8 mouse cellular contexts compared by ENCODE assay signal in the genomic region with DNA sequence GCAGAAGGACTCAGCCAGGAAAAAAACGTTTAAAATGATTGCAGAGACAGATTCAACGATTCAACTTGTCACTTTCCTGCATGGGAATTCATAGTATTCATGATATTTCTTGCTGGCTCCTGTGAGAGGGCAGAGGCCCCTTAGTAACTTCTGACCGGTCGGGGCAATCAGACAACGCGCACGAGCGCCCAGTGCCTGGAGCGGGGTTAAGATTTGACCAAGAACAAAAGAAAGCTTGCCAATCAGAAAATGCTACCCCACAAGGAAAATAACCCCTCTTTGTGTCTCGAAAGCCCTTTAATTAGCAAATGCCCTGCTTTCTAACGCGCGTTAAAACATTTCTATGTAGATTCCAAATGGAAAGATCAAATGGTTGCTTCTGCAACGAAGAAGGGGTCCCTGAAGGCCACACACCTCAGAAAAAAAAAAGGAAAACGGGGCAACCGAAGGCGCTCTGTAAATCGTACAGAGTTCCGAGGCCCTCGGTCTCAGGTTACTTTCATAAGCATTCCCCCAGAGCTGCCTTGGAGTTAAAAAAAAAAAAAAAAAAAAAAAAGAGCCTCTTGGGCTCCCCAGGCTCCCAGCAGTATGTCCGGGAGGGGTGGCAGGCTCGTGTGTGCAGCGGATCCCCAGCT. TPM values are rescaled to one million over a fixed set of nuclear protein-coding genes. Genes with fewer than 3 reads are reported as not detected.
DNase-seq lines count a peak whose midpoint lies in the region; ATAC-seq and TF ChIP-seq lines count a peak whose summit lies in the region.

No protein-coding gene starts in this region.

- peak overlapping the region; percentile 56; the same call in 1 of the 2 replicates for H3K27ac ChIP-seq in testis, adult 2 months (ENCODE audit: control insufficient read depth, insufficient read depth, low read depth, low read length)
- peak overlapping the region; percentile 98 for H3K27ac ChIP-seq in embryonic facial prominence, embryonic 14.5 days (replicated peaks; ENCODE audit: low read depth, low read length)

- H3K4me3 ChIP-seq in testis, adult 2 months (ENCODE audit: control insufficient read depth, low read depth, low read length) = peak overlapping the region; percentile 84
- H3K4me3 ChIP-seq in embryonic facial prominence, embryonic 14.5 days (ENCODE audit: low read depth, low read length) = peak overlapping the region; percentile 73

- TF ChIP-seq POLR2A in testis, adult 2 months (IDR thresholded peaks at IDR 0.05; ENCODE audit: control insufficient read depth, low read depth, low read length) = no peak

- DNase-seq in testis, postnatal 10 days (ENCODE audit: low spot score) = no peak
- no peak for DNase-seq in embryonic facial prominence, embryonic 14.5 days (ENCODE audit: low spot score)
- DNase-seq in kidney, adult 11 months = peak; percentile 17
- no peak for DNase-seq in ovary, postnatal 14 days (ENCODE audit: low spot score)
- no peak for DNase-seq in left cerebral cortex, postnatal 36 days (ENCODE audit: low spot score in 2 of 2)
- DNase-seq in layer of hippocampus, adult 18-20 months (ENCODE audit: low spot score in 2 of 2) = no peak

- H3K4me2 ChIP-seq in embryonic facial prominence, embryonic 14.5 days (ENCODE audit: low read depth, low read length) = peak overlapping the region; percentile 99

- H3K4me1 ChIP-seq in testis, adult 2 months (ENCODE audit: control insufficient read depth, insufficient read depth, low read length) = peaks cover 20% of the 10 kb centered on the region
- peaks cover 20% of the 10 kb centered on the region for H3K4me1 ChIP-seq in embryonic facial prominence, embryonic 14.5 days (ENCODE audit: control insufficient read depth, insufficient read depth, low read length)

- 2% methylated on average over 20 of the region's 23 CpGs for WGBS in embryonic facial prominence, embryonic 14.5 days

- H3K9ac ChIP-seq in embryonic facial prominence, embryonic 14.5 days (ENCODE audit: low read depth, low read length) = peak overlapping the region; percentile 68

- H3K9me3 ChIP-seq in embryonic facial prominence, embryonic 14.5 days (ENCODE audit: control insufficient read depth, low read length) = no peaks in the 10 kb centered on the region

- no peak for ATAC-seq in embryonic facial prominence, embryonic 14.5 days (ENCODE audit: low read depth)
- peak; percentile 6; the same call in 1 of the 2 replicates for ATAC-seq in megakaryocyte-erythroid progenitor cell, adult 5-6 weeks (replicated peaks; ENCODE audit: low FRiP score, low TSS enrichment, poor library complexity, severe bottlenecking)

- H3K36me3 ChIP-seq in testis, adult 2 months (ENCODE audit: control insufficient read depth, insufficient read depth, low read length) = no peaks in the 10 kb centered on the region
- peaks cover 10% of the 10 kb centered on the region for H3K36me3 ChIP-seq in embryonic facial prominence, embryonic 14.5 days (ENCODE audit: control insufficient read depth, insufficient read depth, low read length)

- intact Hi-C loops in left cerebral cortex, postnatal 36 days (cut with DNase I) = loop anchor here (5.0 kb wide), 2 partner anchors 101 to 141 kb away; no protein-coding TSS in a partner anchor

- no peak for TF ChIP-seq CTCF in testis, adult 2 months (IDR thresholded peaks at IDR 0.05; ENCODE audit: control insufficient read depth, insufficient read depth, insufficient replicate concordance, low read depth, low read length)

- H3K27me3 ChIP-seq in testis, adult 2 months (ENCODE audit: control insufficient read depth, insufficient read depth, low read length) = no peaks in the 10 kb centered on the region
- no peaks in the 10 kb centered on the region for H3K27me3 ChIP-seq in embryonic facial prominence, embryonic 14.5 days (replicated peaks; ENCODE audit: control insufficient read depth, insufficient read depth, low read length)

RNA-seq across cellular contexts. Expression of a gene that starts 1.3 kb away (rescaled TPM):
- polyA plus RNA-seq in testis, adult 2 months (2012; rRNA removed) = 1.4 and 1.5 TPM in 2 replicates
- polyA plus RNA-seq in embryonic facial prominence, embryonic 14.5 days (2014; fragmentation: Nextera tagmentation; extraction: Ambion mirVana) = 13.8 and 16.6 TPM in 2 replicates
- total RNA-seq in megakaryocyte-erythroid progenitor cell, adult 5-6 weeks (2014; fragmentation: Nextera tagmentation) = 14.0 and 16.1 TPM in 2 replicates
- 15.4 and 18.0 TPM in 2 replicates for total RNA-seq in megakaryocyte-erythroid progenitor cell, adult 5-6 weeks (2017)
- total RNA-seq in left cerebral cortex, postnatal 36 days (2021) = 1 to 10 TPM; 5.5 to 6.4 TPM
- total RNA-seq in layer of hippocampus, adult 18-20 months (2021) = 1 to 10 TPM; 8.4 to 9.0 TPM

RNA-seq across cellular contexts. Expression of a gene that starts 35.1 kb away (rescaled TPM):
- polyA plus RNA-seq in testis, adult 2 months (2012; rRNA removed) = 72.5 and 83.9 TPM in 2 replicates
- polyA plus RNA-seq in embryonic facial prominence, embryonic 14.5 days (2014; fragmentation: Nextera tagmentation; extraction: Ambion mirVana) = 1.6 and 5.9 TPM in 2 replicates
- 3.1 and 14.2 TPM in 2 replicates for total RNA-seq in megakaryocyte-erythroid progenitor cell, adult 5-6 weeks (2014; fragmentation: Nextera tagmentation)
- total RNA-seq in megakaryocyte-erythroid progenitor cell, adult 5-6 weeks (2017) = 1.4 TPM in 1 of 2 replicates, not detected in the other
- 10 to 100 TPM; 12.2 to 12.5 TPM for total RNA-seq in left cerebral cortex, postnatal 36 days (2021)
- 10 to 100 TPM; 14.8 to 15.1 TPM for total RNA-seq in layer of hippocampus, adult 18-20 months (2021)
